Mouse (Mus musculus) cerebral cortex, adult 2 months (tissue): ENCODE measurements around the gene Tnrc18.

ENCODE experiments used
- WGBS: fragments of 180-500 bp; shearing (Covaris S2); methylation state at CpG from one replicate; pipeline ENCODE4 v1.1.7; 2018; 5-methylcytosine and 5-hydroxymethylcytosine counted together

Gene Tnrc18

DNA sequence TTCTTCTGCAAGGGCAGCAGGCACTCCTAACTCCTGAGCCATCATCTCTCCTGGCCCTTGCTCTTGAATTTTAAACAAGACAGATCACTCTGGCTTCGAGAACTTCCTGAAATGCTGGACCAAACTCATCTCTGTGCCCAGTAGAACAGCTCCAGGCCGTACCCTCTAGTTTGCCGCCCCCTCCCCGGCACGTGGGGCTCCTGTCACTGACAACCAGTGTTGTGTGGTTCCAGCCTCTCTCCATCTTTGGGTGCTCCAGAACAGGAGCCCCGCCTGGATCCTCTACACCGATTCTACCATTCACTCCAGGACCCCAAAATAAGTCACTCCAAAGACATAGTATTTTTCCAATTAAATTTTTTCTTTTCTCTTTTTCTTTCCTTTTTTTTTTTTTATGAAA lies 93.2 kb downstream of the Tnrc18 start:
- WGBS: 86% methylated on average over 7 of the region's 7 CpGs

- 20% methylated on average over 7 of the region's 7 CpGs for WGBS
Measured at GRCm38 (mm10) chr5:142723520-142724133, 93.8 kb downstream of the Tnrc18 start.

DNA sequence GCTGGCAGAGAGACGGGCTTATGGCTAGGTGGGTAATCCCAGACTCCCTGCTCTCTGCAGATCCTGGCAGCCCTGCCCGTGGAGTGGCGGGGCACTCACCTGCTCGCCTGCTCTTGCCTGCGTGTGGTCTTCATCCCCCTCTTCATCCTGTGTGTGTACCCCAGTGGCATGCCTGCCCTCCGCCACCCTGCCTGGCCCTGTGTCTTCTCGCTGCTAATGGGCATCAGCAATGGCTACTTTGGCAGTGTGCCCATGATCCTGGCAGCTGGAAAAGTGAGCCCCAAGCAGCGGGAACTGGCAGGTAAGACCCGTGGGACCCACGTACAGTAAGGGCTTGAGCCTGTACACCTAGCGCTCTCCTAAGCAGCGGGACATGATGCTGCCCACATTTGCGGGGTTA lies 97.6 kb downstream of the Tnrc18 start:
- WGBS: 79% methylated on average over 13 of the region's 13 CpGs

DNA sequence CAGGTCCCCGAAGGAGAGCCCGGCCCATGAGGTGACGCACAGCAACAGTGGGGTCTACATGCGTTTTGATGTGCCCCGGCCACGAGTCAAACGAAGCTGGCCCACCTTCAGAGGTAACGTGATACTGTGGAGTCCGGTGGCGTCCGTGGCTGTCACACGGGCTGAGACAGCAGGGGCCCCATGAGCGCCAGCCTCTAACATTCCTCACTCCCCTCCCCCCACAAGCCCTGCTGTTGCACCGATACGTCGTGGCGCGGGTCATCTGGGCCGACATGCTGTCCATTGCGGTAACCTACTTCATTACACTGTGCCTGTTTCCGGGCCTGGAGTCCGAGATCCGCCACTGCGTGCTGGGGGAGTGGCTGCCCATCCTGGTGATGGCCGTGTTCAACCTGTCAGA lies 99.0 kb downstream of the Tnrc18 start:
- 73% methylated on average over 25 of the region's 25 CpGs for WGBS

DNA sequence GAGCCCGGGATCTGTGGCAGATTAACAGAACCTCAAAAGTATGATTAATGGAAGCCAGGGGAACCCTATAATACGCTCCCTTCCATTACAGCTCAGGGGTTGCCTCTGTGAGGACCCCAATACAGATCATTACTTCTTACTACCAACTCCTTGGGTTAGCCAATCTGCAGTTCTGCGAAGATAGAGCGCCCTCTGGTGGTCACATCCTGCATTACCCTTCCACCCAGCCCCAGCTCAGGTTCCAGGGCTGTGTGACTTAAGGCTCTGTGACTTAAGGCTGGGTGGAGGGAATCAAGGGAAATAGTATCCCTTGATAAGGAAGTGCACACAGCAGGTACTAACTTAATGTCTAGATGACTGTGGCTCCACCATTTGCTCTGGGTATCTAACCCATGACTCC lies 99.4 kb downstream of the Tnrc18 start:
- WGBS: 23% methylated on average over 4 of the region's 4 CpGs

GRCm38 (mm10) chr5:142716056-142716455 lies 101.4 kb downstream of the Tnrc18 start:
- WGBS: 82% methylated on average over 6 of the region's 6 CpGs

- 86% methylated on average over 9 of the region's 9 CpGs for WGBS
Measured at GRCm38 (mm10) chr5:142715059-142715458, 102.4 kb downstream of the Tnrc18 start.

DNA sequence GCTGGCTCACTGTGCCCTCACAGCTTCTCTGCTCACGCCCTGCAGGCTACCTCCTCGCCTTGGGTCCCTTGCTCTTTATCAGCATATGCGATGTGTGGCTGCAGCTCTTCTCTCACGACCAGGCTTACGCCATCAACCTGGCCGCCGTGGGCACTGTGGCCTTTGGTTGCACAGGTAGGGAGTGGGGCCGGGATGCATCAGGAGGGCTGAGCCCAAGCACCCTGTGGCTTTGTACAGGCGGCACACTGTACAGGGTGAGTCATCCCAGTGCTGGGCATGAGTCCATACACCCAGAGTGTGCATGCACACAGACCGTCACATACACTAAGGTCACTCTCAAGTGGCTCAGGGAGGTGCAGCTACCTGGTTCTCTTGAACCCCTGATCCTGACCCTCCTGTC lies 103.5 kb downstream of the Tnrc18 start:
- 81% methylated on average over 10 of the region's 10 CpGs for WGBS

- WGBS: 81% methylated on average over 5 of the region's 5 CpGs
Measured at GRCm38 (mm10) chr5:142712373-142712772, 105.1 kb downstream of the Tnrc18 start.

GRCm38 (mm10) chr5:142709436-142709835 lies 108.0 kb downstream of the Tnrc18 start:
- WGBS: 78% methylated on average over 7 of the region's 7 CpGs

GRCm38 (mm10) chr5:142707709-142708108 lies 109.8 kb downstream of the Tnrc18 start:
- WGBS: 95% methylated on average over 5 of the region's 5 CpGs

GRCm38 (mm10) chr5:142703569-142703968 lies 113.9 kb downstream of the Tnrc18 start:
- 26% methylated on average over 10 of the region's 10 CpGs for WGBS

DNA sequence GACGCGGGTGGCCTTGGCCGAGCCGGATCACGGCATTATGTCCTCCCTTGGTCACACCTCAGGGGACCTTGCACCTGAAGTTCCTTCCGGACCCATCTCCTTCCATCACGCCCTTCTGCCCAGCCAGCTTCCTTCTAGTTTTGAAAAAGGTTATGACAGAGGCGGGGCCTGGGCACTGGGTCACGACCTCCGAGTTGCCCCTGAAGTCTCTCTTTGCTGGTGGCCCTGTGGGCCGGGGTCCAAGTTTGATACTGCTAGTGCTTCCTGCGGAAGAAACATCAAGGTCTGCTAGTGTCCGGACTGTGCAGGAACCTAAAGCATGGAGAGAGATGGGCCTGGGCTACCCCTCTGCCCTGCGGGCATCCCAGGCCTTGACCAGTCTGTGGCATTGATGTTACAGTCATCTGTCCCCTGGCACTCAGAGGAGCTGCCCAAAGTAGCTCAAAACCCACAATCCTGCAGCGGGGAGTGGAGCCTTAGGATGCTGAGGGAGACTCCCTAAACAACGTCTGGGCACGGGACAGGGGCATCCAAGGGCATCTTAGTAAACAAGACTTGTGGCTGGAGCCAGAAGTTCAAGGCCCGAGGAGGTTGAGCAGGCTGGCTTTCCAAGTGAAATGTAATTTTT lies 114.8 kb downstream of the Tnrc18 start:
- WGBS: 16% methylated on average over 18 of the region's 18 CpGs

DNA sequence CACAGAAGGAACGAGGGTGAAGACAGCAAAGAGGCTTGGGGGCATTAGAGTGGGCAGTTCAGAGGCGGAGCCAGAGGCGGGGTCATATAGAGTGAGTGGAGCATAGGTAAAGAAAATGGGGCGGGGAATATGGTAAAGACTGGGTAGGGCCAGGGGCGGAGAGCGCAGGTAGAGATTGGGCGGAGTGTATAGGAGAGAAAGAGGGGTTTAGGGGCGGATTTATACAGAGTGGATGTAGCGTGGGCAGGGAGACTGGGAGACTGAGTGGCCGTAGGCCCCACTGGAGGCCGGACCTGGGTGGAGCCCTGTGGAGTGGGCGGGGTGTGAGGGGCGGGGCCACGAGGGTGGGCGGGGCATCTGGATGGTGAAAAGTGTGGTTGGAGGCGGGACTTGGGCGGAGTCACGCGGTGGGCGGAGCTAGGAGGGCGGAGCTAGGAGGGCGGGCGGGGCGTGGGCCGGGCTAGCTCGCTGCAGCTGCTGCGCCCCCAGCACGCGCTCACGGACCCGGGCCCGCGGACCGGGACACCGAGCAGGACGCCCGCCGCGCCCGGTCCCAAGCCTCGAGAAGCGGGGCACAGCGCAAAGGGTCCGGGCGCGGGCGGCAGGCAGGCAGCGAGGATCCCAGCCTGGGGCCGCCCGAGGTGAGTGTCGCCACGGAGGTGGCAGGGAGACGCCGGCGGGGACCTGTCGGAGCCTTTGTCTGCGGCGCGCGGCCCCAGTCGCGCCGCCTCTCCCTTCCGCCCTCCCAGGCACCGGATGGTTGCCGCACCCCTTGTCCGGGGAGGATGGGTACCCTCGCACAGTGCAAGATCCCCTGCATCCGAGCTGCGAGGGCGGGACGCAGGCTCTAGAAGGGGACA lies 115.6 kb downstream of the Tnrc18 start:
- 1% methylated on average over 68 of the region's 72 CpGs for WGBS

GRCm38 (mm10) chr5:142700842-142701589 lies 116.4 kb downstream of the Tnrc18 start:
- 23% methylated on average over 15 of the region's 15 CpGs for WGBS

- 43% methylated on average over 2 of the region's 2 CpGs for WGBS
Measured at GRCm38 (mm10) chr5:142697742-142698141, 119.7 kb downstream of the Tnrc18 start.

DNA sequence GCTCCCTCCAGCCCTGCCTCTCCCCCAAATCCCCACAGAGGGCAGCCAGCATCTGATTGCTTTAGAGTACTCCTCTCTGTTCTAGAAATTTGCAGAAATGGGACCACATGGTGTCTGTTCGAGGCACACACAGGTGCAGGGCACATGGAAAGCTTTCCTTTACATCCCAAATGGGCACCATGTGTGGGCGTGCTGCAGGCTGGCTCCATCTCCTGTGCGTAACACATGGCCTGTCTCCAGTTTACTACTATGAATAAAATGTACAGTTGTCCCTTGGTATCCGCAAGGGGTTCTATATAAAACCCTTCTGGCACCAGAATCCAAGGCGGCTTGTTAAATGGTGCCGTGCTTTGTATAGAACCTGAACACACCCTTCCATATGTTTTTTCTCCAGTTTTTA lies 120.6 kb downstream of the Tnrc18 start:
- WGBS: 49% methylated on average over 6 of the region's 6 CpGs

- 36% methylated on average over 6 of the region's 6 CpGs for WGBS
Measured at GRCm38 (mm10) chr5:142696258-142696657, 121.2 kb downstream of the Tnrc18 start.

DNA sequence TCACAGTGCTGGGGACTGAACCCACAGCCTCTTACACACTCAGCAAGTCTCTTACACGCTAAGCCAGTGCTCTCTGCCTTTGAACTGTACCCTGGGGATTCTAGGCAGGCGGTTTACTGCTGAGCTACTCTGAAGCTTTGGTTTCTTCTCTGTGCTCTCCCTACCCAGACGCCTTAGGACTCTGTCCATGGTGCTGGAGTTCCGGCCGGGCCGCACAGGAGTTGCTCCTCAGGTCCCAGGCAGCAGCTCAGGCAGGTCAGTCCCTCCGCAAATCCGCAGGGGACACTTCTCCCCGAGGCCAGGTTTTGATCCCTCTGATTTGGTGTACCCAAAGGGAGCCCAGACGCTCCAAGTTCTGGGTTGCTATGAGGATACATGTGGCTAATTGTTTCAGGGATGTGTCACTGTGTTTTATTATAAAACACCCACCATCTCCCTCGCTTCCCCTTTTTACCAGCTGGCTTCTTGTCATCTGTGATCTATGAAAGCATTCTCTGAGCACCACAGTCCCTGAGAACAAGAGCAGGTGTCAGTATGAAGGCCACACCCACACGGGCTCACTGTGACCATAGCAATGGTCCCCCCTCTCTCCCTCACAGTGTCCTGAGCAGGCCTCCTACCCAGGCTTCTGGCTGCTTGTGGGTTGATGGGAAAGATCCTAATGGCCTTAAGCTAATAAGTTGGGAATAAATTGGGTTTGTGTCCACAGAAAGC lies 122.7 kb downstream of the Tnrc18 start:
- 28% methylated on average over 12 of the region's 12 CpGs for WGBS

- 35% methylated on average over 8 of the region's 8 CpGs for WGBS
Measured at GRCm38 (mm10) chr5:142693738-142694430, 123.6 kb downstream of the Tnrc18 start.
